Mouse (Mus musculus) stomach, postnatal 0 days (tissue): ENCODE measurements around the gene Igsf8.

Source experiments
- CTCF ChIP-seq: IDR thresholded peaks from 2 replicates; pipeline ENCODE4 v1.5.1; 2016; ENCODE audit warnings: antibody characterized with exemption, low read depth, mild to moderate bottlenecking, moderate library complexity
- EP300 ChIP-seq: optimal IDR thresholded peaks from 2 replicates; pipeline ENCODE3; 2016; ENCODE audit warnings: antibody characterized with exemption

DNA sequence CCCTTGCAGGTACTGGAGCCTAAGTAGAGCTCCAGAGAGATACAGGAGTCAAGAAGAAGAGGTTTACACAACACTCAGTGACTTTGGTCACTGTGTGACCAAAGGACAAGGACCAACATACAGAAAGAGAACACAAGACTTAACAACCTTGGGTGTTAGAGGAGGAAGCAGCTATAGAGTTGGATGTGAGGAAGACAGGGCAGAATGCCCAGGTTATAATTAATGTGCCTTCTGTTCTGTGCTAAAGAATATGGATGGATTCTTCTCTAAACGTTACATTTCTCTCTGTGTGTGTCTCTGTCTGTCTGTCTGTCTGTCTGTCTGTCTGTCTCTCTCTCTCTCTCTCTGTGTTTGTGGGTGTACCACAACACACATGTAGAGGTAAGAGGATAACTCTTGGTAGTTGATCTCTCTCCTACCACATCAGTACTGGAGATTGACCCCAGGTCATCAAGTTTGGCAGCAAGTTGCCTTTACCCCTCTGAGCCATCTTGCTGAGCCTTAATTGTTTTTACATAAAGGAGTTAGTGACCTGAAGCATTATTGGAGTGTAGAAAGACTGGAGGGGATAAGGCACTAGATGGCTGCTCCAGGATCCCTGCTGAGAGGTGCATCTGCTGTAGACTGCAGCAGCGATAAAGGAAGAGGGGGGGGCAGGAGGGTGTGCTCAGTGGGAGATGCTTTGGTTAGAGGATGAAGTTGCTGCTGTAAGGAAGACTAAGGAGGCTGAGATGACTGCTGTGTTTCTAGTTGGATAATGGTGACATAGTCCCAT, 76.2 kb downstream of the Igsf8 start:
- no peak for TF ChIP-seq CTCF
- TF ChIP-seq EP300, result no peak
